In genomic region chr2:114013295-114013771, GRCm38 (mm10) we compare ENCODE assay signal across 9 mouse cellular contexts. TPM values are rescaled to one million over a fixed set of nuclear protein-coding genes. Genes with fewer than 3 reads are reported as not detected.
DNase-seq lines count a peak whose midpoint lies in the region; ATAC-seq and TF ChIP-seq lines count a peak whose summit lies in the region.
"Had no signal": no experiment of that assay in that cellular context is flagged by ENCODE, and none has a peak within 500 bp of the region (broad histone marks: within the 10 kb centered on the region; RNA-seq: fewer than 3 reads in every experiment).

TSS of gene Gjd2 (minus strand) at chr2:114013619.

- no peak within 1 kb of the TSS for H3K27ac ChIP-seq in heart, embryonic 15.5 days
- no peak within 1 kb of the TSS for H3K27ac ChIP-seq in liver, embryonic 13.5 days
- no peak within 1 kb of the TSS for H3K27ac ChIP-seq in stomach, postnatal 0 days (replicated peaks)

- peaks cover 14% of the 10 kb centered on the region for H3K4me1 ChIP-seq in heart, embryonic 15.5 days (replicated peaks)
- H3K4me1 ChIP-seq in liver, embryonic 13.5 days (replicated peaks): no peaks in the 10 kb centered on the region
- no peaks in the 10 kb centered on the region for H3K4me1 ChIP-seq in stomach, postnatal 0 days (replicated peaks; ENCODE audit: control insufficient read depth, insufficient read depth)

- peak; percentile 9 for DNase-seq in gastrocnemius, postnatal 10 days
- DNase-seq in gastrocnemius, postnatal 25 days: no peak
- peak; percentile 2 for DNase-seq in 3134 (ENCODE audit: extremely low read depth, insufficient read length, low spot score)
- peak; percentile 57 to 62 for DNase-seq in cerebellum, postnatal 10 days
- DNase-seq in liver, embryonic 13.5 days: no peak
- peak; percentile 19 for DNase-seq in stomach, postnatal 0 days (ENCODE audit: low spot score)
- no peak for DNase-seq in thymus, postnatal 36 days

- peak within 1 kb of the TSS; percentile 91 for H3K4me2 ChIP-seq in heart, embryonic 15.5 days
- peak within 1 kb of the TSS; percentile 52 for H3K4me2 ChIP-seq in liver, embryonic 13.5 days
- peak within 1 kb of the TSS; percentile 46 for H3K4me2 ChIP-seq in stomach, postnatal 0 days (replicated peaks; ENCODE audit: low read depth)

- TF ChIP-seq CTCF in stomach, postnatal 0 days (IDR thresholded peaks at IDR 0.05; ENCODE audit: low read depth): no peak

- under 1% methylated on average over 59 of the region's 60 CpGs for WGBS in heart, embryonic 15.5 days
- 2% methylated on average over 60 of the region's 60 CpGs for WGBS in liver, embryonic 13.5 days (ENCODE audit: insufficient replicate concordance)
- WGBS in stomach, postnatal 0 days: 1% methylated on average over 59 of the region's 60 CpGs

- H3K9ac ChIP-seq in heart, embryonic 15.5 days: 0 out of 2 replicates have a peak within 1 kb of the TSS, but pooled peaks have one; percentile 33
- H3K9ac ChIP-seq in liver, embryonic 13.5 days: no peak within 1 kb of the TSS
- no peak within 1 kb of the TSS for H3K9ac ChIP-seq in stomach, postnatal 0 days (ENCODE audit: low read length)

- H3K4me3 ChIP-seq in heart, embryonic 15.5 days: peak within 1 kb of the TSS; percentile 53
- peak within 1 kb of the TSS; percentile 38 for H3K4me3 ChIP-seq in liver, embryonic 13.5 days (replicated peaks)
- peak within 1 kb of the TSS; percentile 27 for H3K4me3 ChIP-seq in stomach, postnatal 0 days (ENCODE audit: low read depth, low read length)

- ATAC-seq in heart, embryonic 15.5 days (replicated peaks; ENCODE audit: insufficient number of reproducible peaks, insufficient read depth, low FRiP score, low read depth): no peak; the same call in 1 of the 2 replicates
- ATAC-seq in liver, embryonic 13.5 days (ENCODE audit: low read depth): no peak
- peak; percentile 47 for ATAC-seq in stomach, postnatal 0 days (ENCODE audit: low FRiP score, low TSS enrichment)

- H3K36me3 ChIP-seq in heart, embryonic 15.5 days: no peaks in the 10 kb centered on the region
- no peaks in the 10 kb centered on the region for H3K36me3 ChIP-seq in liver, embryonic 13.5 days
- no peaks in the 10 kb centered on the region for H3K36me3 ChIP-seq in stomach, postnatal 0 days (ENCODE audit: control insufficient read depth, insufficient read depth, low read length)

- no peak for TF ChIP-seq EP300 in stomach, postnatal 0 days (optimal IDR thresholded peaks at IDR 0.05)

- H3K27me3 ChIP-seq in heart, embryonic 15.5 days: peaks cover 55% of the 10 kb centered on the region
- peaks cover 42% of the 10 kb centered on the region for H3K27me3 ChIP-seq in liver, embryonic 13.5 days
- peaks cover 13% of the 10 kb centered on the region; the same call in 1 of the 2 replicates for H3K27me3 ChIP-seq in stomach, postnatal 0 days (ENCODE audit: control insufficient read depth, insufficient read depth, low read length)
- H3K27me3 ChIP-seq: CH12.LX had no signal

- no peaks in the 10 kb centered on the region for H3K9me3 ChIP-seq in heart, embryonic 15.5 days (replicated peaks)
- no peaks in the 10 kb centered on the region for H3K9me3 ChIP-seq in liver, embryonic 13.5 days (replicated peaks)
- no peaks in the 10 kb centered on the region for H3K9me3 ChIP-seq in stomach, postnatal 0 days (ENCODE audit: control insufficient read depth, low read length)

RNA-seq across cellular contexts. Expression of gene Gjd2, which starts in this region (rescaled TPM):
- not detected for total RNA-seq in gastrocnemius, postnatal 10 days (2021)
- not detected for total RNA-seq in gastrocnemius, postnatal 25 days (2021)
- 0.06 and 0.51 TPM in 2 replicates for polyA plus RNA-seq in heart, embryonic 15.5 days (2015; fragmentation: Nextera tagmentation; extraction: Ambion mirVana)
- polyA plus RNA-seq in liver, embryonic 13.5 days (2015; fragmentation: Nextera tagmentation; extraction: Ambion mirVana): not detected in 2 replicates
- polyA plus RNA-seq in stomach, postnatal 0 days (2015; fragmentation: Nextera tagmentation; extraction: Ambion mirVana): 0.21 and 0.41 TPM in 2 replicates
- total RNA-seq: CH12.LX had no signal

Comparison
In these comparisons a context has a peak if more than half of its experiments do, and no peak if none do; other contexts are left out.
1. Peak in DNase-seq in gastrocnemius, postnatal 10 days; RNA of the gene not detected or under 1 TPM.
2. Peak in DNase-seq, ATAC-seq, H3K4me3 ChIP-seq and H3K4me2 ChIP-seq in stomach, postnatal 0 days; RNA of the gene not detected or under 1 TPM.
3. DNase-seq: peak in 3134 (single experiment) and cerebellum, postnatal 10 days (2 of 2); none in gastrocnemius, postnatal 25 days (single experiment), liver, embryonic 13.5 days (single experiment) and thymus, postnatal 36 days (0 of 2).
4. Peak in every context shown above with its lines, with median percentiles within 50 percentile points of each other: H3K4me2 ChIP-seq and H3K4me3 ChIP-seq.